Mouse (Mus musculus): ENCODE results near the gene Olfr353.

DNA sequence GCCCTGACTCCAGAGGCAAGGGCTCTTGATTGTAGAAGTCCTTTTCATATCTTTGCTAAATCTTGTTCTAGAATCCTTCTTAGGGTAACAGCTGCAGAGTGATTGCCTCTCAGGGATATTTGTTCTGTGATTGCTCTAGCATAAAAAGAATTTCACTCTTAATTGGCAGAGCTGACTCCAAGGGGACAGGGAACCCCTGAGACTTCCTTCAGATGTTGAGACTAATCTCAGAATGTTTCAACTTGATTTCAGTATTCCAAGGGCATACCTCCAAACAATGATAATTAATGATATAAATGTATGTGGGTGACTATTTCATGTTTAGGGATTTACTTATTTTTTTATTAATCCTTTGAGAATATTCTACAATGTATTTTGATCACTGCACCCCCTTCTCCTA is 36.1 kb upstream of the Olfr353 start, which contains the start of gene Olfr355:
- no peak for TF ChIP-seq CTCF (IDR thresholded peaks at IDR 0.05; ENCODE audit: insufficient read depth, low read length)
- TF ChIP-seq POLR2A (IDR thresholded peaks at IDR 0.05; ENCODE audit: borderline replicate concordance, extremely low read depth, low read depth, low read length) = no peak
